Mouse (Mus musculus) liver, postnatal 0 days (tissue): ENCODE results near the gene 1700056E22Rik. TPM values are rescaled to one million over a fixed set of nuclear protein-coding genes. Genes with fewer than 3 reads are reported as not detected.

ENCODE experiments used
- ATAC-seq: fragments of 200-750 bp; cut with Nextera tagmentation; 2 replicates; pipeline ENCODE4 v1.8.0; 2017; ENCODE audit warnings: mild to moderate bottlenecking, moderate library complexity
- DNase-seq: peaks from one replicate; pipeline ENCODE4 v3.0.0-alpha.2; 2016
- H3K27ac ChIP-seq: fragments of 300-500 bp; sonication (generic); 2 replicates; pipeline ENCODE4 v1.5.1; 2014; ENCODE audit warnings: antibody characterized with exemption, moderate library complexity, mild to moderate bottlenecking, low read depth
- H3K27me3 ChIP-seq: fragments of 300-500 bp; sonication (generic); 2 replicates; pipeline ENCODE4 v1.6.1; 2014; ENCODE audit warnings: low read length, control low read depth, mixed read lengths; ENCODE audit not compliant: insufficient read depth
- H3K36me3 ChIP-seq: fragments of 300-500 bp; sonication (generic); replicated peaks from 2 replicates; pipeline ENCODE4 v1.6.1; 2014; ENCODE audit warnings: mild to moderate bottlenecking, control low read depth, low read length, moderate library complexity, mixed read lengths; ENCODE audit not compliant: insufficient read depth
- H3K4me1 ChIP-seq: fragments of 300-500 bp; sonication (generic); 2 replicates; pipeline ENCODE4 v1.6.1; 2014; ENCODE audit warnings: antibody characterized with exemption, mild to moderate bottlenecking, control low read depth; ENCODE audit not compliant: insufficient read depth
- H3K4me2 ChIP-seq: fragments of 300-500 bp; sonication (generic); 2 replicates; pipeline ENCODE4 v1.6.1; 2014; ENCODE audit warnings: low read depth, mild to moderate bottlenecking, low read length, moderate library complexity, mixed read lengths
- H3K4me3 ChIP-seq: fragments of 300-500 bp; sonication (generic); 2 replicates; pipeline ENCODE4 v1.5.1; 2014; ENCODE audit warnings: low read depth, low read length
- H3K9ac ChIP-seq: fragments of 300-500 bp; sonication (generic); replicated peaks from 2 replicates; pipeline ENCODE4 v1.6.1; 2014; ENCODE audit warnings: mild to moderate bottlenecking, moderate library complexity
- H3K9me3 ChIP-seq: fragments of 300-500 bp; sonication (generic); 2 replicates; pipeline ENCODE4 v1.6.1; 2016; ENCODE audit warnings: mild to moderate bottlenecking, control low read depth, low read length, mixed read lengths
- CTCF ChIP-seq: sonication (generic); IDR thresholded peaks from 2 replicates; pipeline ENCODE4 v1.5.1; 2016; ENCODE audit warnings: antibody characterized with exemption, low read depth
- EP300 ChIP-seq: IDR thresholded peaks from 2 replicates; pipeline ENCODE4 v1.6.1; 2016; ENCODE audit warnings: antibody characterized with exemption, low read depth, mild to moderate bottlenecking
- WGBS: fragments of 180-500 bp; shearing (Covaris S2); extraction: QIAGEN DNeasy Blood & Tissue Kit; methylation state at CpG from one replicate; pipeline ENCODE4 v1.1.7; 2014; ENCODE audit not compliant: insufficient replicate concordance; 5-methylcytosine and 5-hydroxymethylcytosine counted together
- polyA plus RNA-seq: library from polyadenylated mRNA; unstranded; fragments of >200 nt; fragmentation: Nextera tagmentation; extraction: Ambion mirVana; gene quantifications from 2 replicates; pipeline ENCODE4 v1.2.1, GENCODE M21; 2015

1700056E22Rik gene
- polyA plus RNA-seq, 1 experiment from 2014 or later: 2.4 TPM

DNA sequence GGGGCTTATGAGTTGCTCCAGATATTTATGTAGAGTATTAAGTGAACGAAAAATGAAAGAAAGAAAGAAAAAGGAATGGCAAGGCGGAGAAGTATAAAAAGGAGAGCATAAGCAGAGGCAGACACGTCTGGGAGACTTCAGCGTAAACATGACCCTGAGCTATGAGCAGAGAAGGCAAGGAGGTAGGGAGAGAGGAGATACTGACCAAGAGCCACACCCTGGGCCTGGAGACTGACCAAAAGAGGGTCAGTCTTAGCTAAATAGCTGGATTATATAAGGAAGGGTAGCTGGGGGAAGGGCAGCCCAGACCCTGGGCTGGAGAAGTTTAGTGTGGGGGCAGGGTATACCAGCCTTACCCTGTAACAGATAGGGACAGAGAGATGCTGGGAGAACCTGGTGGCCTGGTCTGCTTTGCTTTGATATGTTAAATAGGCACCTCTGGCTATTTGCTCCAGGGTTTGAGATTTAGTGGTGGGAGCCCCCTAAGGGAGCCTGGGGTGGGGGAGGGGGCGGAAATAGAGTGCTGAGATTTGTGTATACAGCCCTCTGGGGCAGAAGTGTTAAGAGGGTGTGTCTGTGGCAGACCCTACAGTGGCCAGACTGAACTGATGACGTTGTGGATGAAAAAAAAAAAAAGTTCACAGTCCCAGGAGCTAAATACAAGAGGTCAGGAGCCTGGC, 14.9 kb downstream of the 1700056E22Rik start:
- no peak overlapping the region for H3K4me3 ChIP-seq
- TF ChIP-seq EP300 (no peak), CTCF (no peak)
- no peaks in the 10 kb centered on the region for H3K4me1 ChIP-seq
- DNase-seq (no peak), ATAC-seq (no peak)
- no peak overlapping the region for H3K27ac ChIP-seq
- H3K36me3 ChIP-seq: no peaks in the 10 kb centered on the region
- 66% methylated on average over 6 of the region's 6 CpGs for WGBS
- no peak overlapping the region for H3K9ac ChIP-seq
- H3K27me3 ChIP-seq: no peaks in the 10 kb centered on the region
- H3K9me3 ChIP-seq: no peaks in the 10 kb centered on the region
- no peak overlapping the region for H3K4me2 ChIP-seq

GRCm38 (mm10) chr1:184017606-184018005, 16.5 kb downstream of the 1700056E22Rik start:
- Histone ChIP-seq H3K9me3 (no peaks in the 10 kb centered on the region), H3K4me3 (no peak overlapping the region), H3K9ac (no peak overlapping the region), H3K27ac (no peak overlapping the region), H3K4me2 (no peak overlapping the region), H3K27me3 (no peaks in the 10 kb centered on the region), H3K36me3 (no peaks in the 10 kb centered on the region), H3K4me1 (no peaks in the 10 kb centered on the region)
- 71% methylated on average over 2 of the region's 2 CpGs for WGBS
- DNase-seq: no peak
- TF ChIP-seq EP300 (no peak), CTCF (no peak)
- ATAC-seq: no peak

GRCm38 (mm10) chr1:184015995-184016730, 17.9 kb downstream of the 1700056E22Rik start:
- no peaks in the 10 kb centered on the region for H3K9me3 ChIP-seq
- no peaks in the 10 kb centered on the region for H3K4me1 ChIP-seq
- DNase-seq: no peak
- no peaks in the 10 kb centered on the region for H3K27me3 ChIP-seq
- ATAC-seq: peak; percentile 40
- no peak overlapping the region for H3K4me2 ChIP-seq
- 53% methylated on average over 10 of the region's 10 CpGs for WGBS
- TF ChIP-seq CTCF (no peak), EP300 (no peak)
- no peak overlapping the region for H3K27ac ChIP-seq
- no peak overlapping the region for H3K9ac ChIP-seq
- no peaks in the 10 kb centered on the region for H3K36me3 ChIP-seq
- H3K4me3 ChIP-seq: no peak overlapping the region

DNA sequence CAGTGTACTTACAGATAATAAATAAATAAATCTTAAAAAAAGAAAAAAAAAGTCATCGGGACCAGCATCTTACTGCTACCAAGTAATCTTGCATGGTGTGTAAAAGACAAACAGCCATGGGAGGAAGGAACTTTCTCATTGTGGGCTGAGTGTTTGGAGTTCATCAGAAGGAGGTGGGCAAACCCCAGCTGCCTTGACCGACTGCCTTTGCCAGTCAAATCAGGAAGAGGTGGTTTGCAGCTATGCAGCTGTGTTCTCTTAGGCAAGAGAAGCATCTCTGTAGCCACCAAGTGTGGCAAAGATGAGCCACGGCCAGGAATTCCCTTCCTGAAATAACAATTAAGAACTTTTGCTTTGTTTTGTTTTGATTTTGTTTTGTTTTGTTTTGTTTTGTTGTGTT, 20.0 kb downstream of the 1700056E22Rik start:
- H3K36me3 ChIP-seq: no peaks in the 10 kb centered on the region
- no peaks in the 10 kb centered on the region for H3K4me1 ChIP-seq
- H3K27me3 ChIP-seq: no peaks in the 10 kb centered on the region
- H3K9me3 ChIP-seq: no peaks in the 10 kb centered on the region
- 31% methylated on average over 3 of the region's 3 CpGs for WGBS
- ATAC-seq: no peak
- H3K9ac ChIP-seq: no peak overlapping the region
- TF ChIP-seq EP300 (no peak), CTCF (no peak)
- no peak overlapping the region for H3K4me2 ChIP-seq
- no peak overlapping the region for H3K27ac ChIP-seq
- no peak for DNase-seq
- no peak overlapping the region for H3K4me3 ChIP-seq

- 86% methylated on average over 4 of the region's 4 CpGs for WGBS
- no peak for TF ChIP-seq CTCF
- no peak for TF ChIP-seq EP300
Measured at GRCm38 (mm10) chr1:184013106-184013505, 21.0 kb downstream of the 1700056E22Rik start, which contains the start of gene Dusp10. TSS of gene Dusp10 (plus strand) at chr1:184013302.

GRCm38 (mm10) chr1:184011311-184011710, 22.8 kb downstream of the 1700056E22Rik start:
- no peaks in the 10 kb centered on the region for H3K9me3 ChIP-seq
- no peak for DNase-seq
- no peak for ATAC-seq
- no peak overlapping the region for H3K4me3 ChIP-seq
- H3K36me3 ChIP-seq: no peaks in the 10 kb centered on the region
- H3K4me2 ChIP-seq: no peak overlapping the region
- no peak for TF ChIP-seq CTCF
- no peak for TF ChIP-seq EP300
- H3K27ac ChIP-seq: no peak overlapping the region
- WGBS: 83% methylated on average over 6 of the region's 6 CpGs
- no peaks in the 10 kb centered on the region for H3K27me3 ChIP-seq
- H3K4me1 ChIP-seq: no peaks in the 10 kb centered on the region
- no peak overlapping the region for H3K9ac ChIP-seq

More at GRCm38 (mm10) chr1:184013106-184013505, 21.0 kb downstream of the 1700056E22Rik start, which contains the start of gene Dusp10:
- Histone ChIP-seq H3K27ac (no peak within 1 kb of the TSS), H3K27me3 (no peaks in the 10 kb centered on the region), H3K4me3 (no peak within 1 kb of the TSS), H3K36me3 (no peaks in the 10 kb centered on the region), H3K9ac (no peak within 1 kb of the TSS), H3K9me3 (no peaks in the 10 kb centered on the region), H3K4me2 (no peak within 1 kb of the TSS), H3K4me1 (no peaks in the 10 kb centered on the region)
- no peak for DNase-seq
- ATAC-seq: no peak
